Mouse (Mus musculus): ENCODE results near the gene Cabp1.

DNA sequence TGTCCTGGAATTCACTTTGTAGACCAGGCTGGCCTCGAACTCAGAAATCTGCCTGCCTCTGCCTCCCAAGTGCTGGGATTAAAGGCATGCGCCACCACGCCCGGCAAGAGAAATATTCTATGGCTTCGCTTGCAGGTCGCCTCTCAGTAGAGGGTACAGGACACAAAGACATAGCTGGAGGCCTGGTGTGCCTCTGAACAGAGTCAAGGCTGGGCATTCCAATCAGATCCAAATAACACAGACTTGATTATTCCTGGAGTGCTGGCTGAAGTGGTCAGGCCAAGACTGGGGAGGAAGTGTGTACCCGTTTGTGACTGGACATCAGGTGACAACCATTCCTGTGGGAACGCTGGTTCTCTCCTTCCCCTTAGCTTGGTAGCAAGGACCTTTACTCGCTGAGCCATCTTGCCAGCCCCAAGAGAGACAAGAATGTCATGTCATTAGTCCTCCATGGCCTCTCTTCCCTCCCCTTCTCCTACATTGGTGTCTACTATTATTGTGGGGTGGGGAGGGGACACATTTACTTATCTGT lies 51.9 kb downstream of the Cabp1 start:
- TF ChIP-seq POLR2A (IDR thresholded peaks at IDR 0.05; ENCODE audit: borderline replicate concordance, control insufficient read depth, low read depth, low read length), result no peak
- TF ChIP-seq CTCF (IDR thresholded peaks at IDR 0.05; ENCODE audit: control insufficient read depth, insufficient read depth, low read length), result no peak
